Mouse (Mus musculus) liver, adult 2 months (tissue): ENCODE measurements around the gene Grxcr1. TPM values are rescaled to one million over a fixed set of nuclear protein-coding genes. Genes with fewer than 3 reads are reported as not detected.

Experiments used
- DNase-seq: peaks from one replicate; pipeline ENCODE4 v3.0.0-alpha.2; 2011; ENCODE audit warnings: low read depth, low spot score; ENCODE audit errors: extremely low read depth
- H3K27ac ChIP-seq: fragments of 200-500 bp; replicated peaks from 2 replicates; pipeline ENCODE4 v1.5.1; 2012; ENCODE audit warnings: low read depth, mild to moderate bottlenecking, control low read depth, inconsistent platforms, low read length; ENCODE audit not compliant: insufficient read depth
- H3K27me3 ChIP-seq: fragments of 200-500 bp; 2 replicates; pipeline ENCODE4 v1.6.1; 2012; ENCODE audit warnings: mild to moderate bottlenecking, moderate library complexity, low read length, inconsistent platforms; ENCODE audit not compliant: control insufficient read depth, insufficient read depth
- H3K36me3 ChIP-seq: fragments of 200-500 bp; 2 replicates; pipeline ENCODE4 v1.6.1; 2012; ENCODE audit warnings: low read length, inconsistent platforms; ENCODE audit not compliant: control insufficient read depth, insufficient read depth
- H3K4me1 ChIP-seq: fragments of 200-500 bp; 2 replicates; pipeline ENCODE4 v1.6.1; 2011; ENCODE audit warnings: low read length; ENCODE audit not compliant: control insufficient read depth, insufficient read depth
- H3K4me3 ChIP-seq: fragments of 200-500 bp; 2 replicates; pipeline ENCODE4 v1.5.1; 2011; ENCODE audit warnings: low read depth, mild to moderate bottlenecking, control low read depth, low read length, moderate library complexity; ENCODE audit not compliant: insufficient read depth
- H3K79me2 ChIP-seq: fragments of 200-500 bp; 2 replicates; pipeline ENCODE4 v1.6.1; 2012; ENCODE audit warnings: inconsistent platforms, mild to moderate bottlenecking, low read length, moderate library complexity; ENCODE audit not compliant: control insufficient read depth, insufficient read depth
- H3K9ac ChIP-seq: fragments of 200-500 bp; 2 replicates; pipeline ENCODE4 v1.6.1; 2012; ENCODE audit warnings: low read depth, mild to moderate bottlenecking, control low read depth, inconsistent platforms, low read length
- CTCF ChIP-seq: fragments of 200-500 bp; IDR thresholded peaks from 2 replicates; pipeline ENCODE4 v1.5.1; 2011; ENCODE audit warnings: low read depth, low read length, control low read depth
- POLR2A ChIP-seq: fragments of 200-500 bp; IDR thresholded peaks from 2 replicates; pipeline ENCODE4 v1.6.1; 2011; ENCODE audit warnings: low read length, control low read depth; ENCODE audit not compliant: insufficient read depth; ENCODE audit errors: extremely low read depth
- WGBS: fragments of 180-500 bp; shearing (Covaris S2); methylation state at CpG from one replicate; pipeline ENCODE4 v1.1.7; 2018; 5-methylcytosine and 5-hydroxymethylcytosine counted together
- polyA plus RNA-seq: library from polyadenylated mRNA; depleted of rRNA; stranded (reverse); fragments of >200 nt; gene quantifications from 2 replicates; pipeline ENCODE4 v1.2.3, GENCODE M21; 2012; rRNA removed
- total RNA-seq: library from RNA; depleted of rRNA; stranded (reverse); fragments of >200 nt; gene quantifications from 2 replicates; pipeline ENCODE4 v1.2.3, GENCODE M21; 2014; rRNA removed

Grxcr1 gene
- total RNA-seq = not detected in 2 replicates
- not detected in 2 replicates for polyA plus RNA-seq

GRCm38 (mm10) chr5:68031744-68032143 lies at the start of gene Grxcr1:
Gene Grxcr1 (plus strand): TSS chr5:68031835.
- TF ChIP-seq POLR2A = no peak
- TF ChIP-seq CTCF = no peak
- no peak for DNase-seq
- WGBS = 80% methylated on average over 6 of the region's 6 CpGs

GRCm38 (mm10) chr5:67981946-67982526 lies 49.6 kb upstream of the Grxcr1 start:
- no peaks in the 10 kb centered on the region for H3K36me3 ChIP-seq
- no peak for TF ChIP-seq POLR2A
- no peak for TF ChIP-seq CTCF
- H3K27me3 ChIP-seq = peaks cover 2% of the 10 kb centered on the region; the same call in 1 of the 2 replicates
- no peaks in the 10 kb centered on the region for H3K79me2 ChIP-seq
- H3K9ac ChIP-seq = no peak overlapping the region
- no peak overlapping the region for H3K4me3 ChIP-seq
- no peaks in the 10 kb centered on the region for H3K4me1 ChIP-seq
- no peak overlapping the region for H3K27ac ChIP-seq
- 62% methylated on average over 3 of the region's 3 CpGs for WGBS
- DNase-seq = no peak

More at GRCm38 (mm10) chr5:68031744-68032143, at the start of gene Grxcr1:
- no peaks in the 10 kb centered on the region for H3K79me2 ChIP-seq
- no peak within 1 kb of the TSS for H3K9ac ChIP-seq
- no peak within 1 kb of the TSS for H3K27ac ChIP-seq
- H3K27me3 ChIP-seq = no peaks in the 10 kb centered on the region
- no peaks in the 10 kb centered on the region for H3K4me1 ChIP-seq
- H3K4me3 ChIP-seq = no peak within 1 kb of the TSS
- no peaks in the 10 kb centered on the region for H3K36me3 ChIP-seq

GRCm38 (mm10) chr5:67990426-67990825 lies 41.2 kb upstream of the Grxcr1 start:
- H3K27me3 ChIP-seq = peaks cover 4% of the 10 kb centered on the region; the same call in 1 of the 2 replicates
- no peaks in the 10 kb centered on the region; the same call in 1 of the 2 replicates for H3K4me1 ChIP-seq
- H3K9ac ChIP-seq = no peak overlapping the region
- no peaks in the 10 kb centered on the region for H3K79me2 ChIP-seq
- no peak overlapping the region for H3K27ac ChIP-seq
- no peak overlapping the region for H3K4me3 ChIP-seq
- no peaks in the 10 kb centered on the region for H3K36me3 ChIP-seq
- TF ChIP-seq CTCF (no peak), POLR2A (no peak)
- peak; percentile 98 for DNase-seq

- no peak for DNase-seq
- TF ChIP-seq POLR2A (no peak), CTCF (no peak)
- H3K4me3 ChIP-seq = no peak overlapping the region
Measured at GRCm38 (mm10) chr5:68002611-68003010, 29.0 kb upstream of the Grxcr1 start.

GRCm38 (mm10) chr5:68003904-68004303 lies 27.7 kb upstream of the Grxcr1 start:
- H3K36me3 ChIP-seq = no peaks in the 10 kb centered on the region
- H3K4me1 ChIP-seq = no peaks in the 10 kb centered on the region
- WGBS = 64% methylated on average over 2 of the region's 2 CpGs
- no peak overlapping the region for H3K27ac ChIP-seq
- no peak overlapping the region for H3K9ac ChIP-seq
- no peaks in the 10 kb centered on the region for H3K79me2 ChIP-seq
- no peak for DNase-seq
- H3K27me3 ChIP-seq = peaks cover 1% of the 10 kb centered on the region; the same call in 1 of the 2 replicates
- TF ChIP-seq CTCF (no peak), POLR2A (no peak)
- no peak overlapping the region for H3K4me3 ChIP-seq

More at GRCm38 (mm10) chr5:68002611-68003010, 29.0 kb upstream of the Grxcr1 start:
- Histone ChIP-seq H3K9ac (no peak overlapping the region), H3K27ac (no peak overlapping the region), H3K4me1 (no peaks in the 10 kb centered on the region), H3K79me2 (no peaks in the 10 kb centered on the region), H3K27me3 (peaks cover 5% of the 10 kb centered on the region; the same call in 1 of the 2 replicates), H3K36me3 (no peaks in the 10 kb centered on the region)
- WGBS = 92% methylated on average over 6 of the region's 6 CpGs

GRCm38 (mm10) chr5:68004419-68004818 lies 27.2 kb upstream of the Grxcr1 start:
- no peak overlapping the region for H3K4me3 ChIP-seq
- H3K36me3 ChIP-seq = no peaks in the 10 kb centered on the region
- 76% methylated on average over 2 of the region's 2 CpGs for WGBS

More at GRCm38 (mm10) chr5:68004419-68004818, 27.2 kb upstream of the Grxcr1 start:
- H3K27me3 ChIP-seq = no peaks in the 10 kb centered on the region; the same call in 1 of the 2 replicates
- no peak overlapping the region for H3K27ac ChIP-seq
- no peaks in the 10 kb centered on the region for H3K4me1 ChIP-seq
- no peaks in the 10 kb centered on the region for H3K79me2 ChIP-seq
- no peak overlapping the region for H3K9ac ChIP-seq
- no peak for DNase-seq
- no peak for TF ChIP-seq POLR2A
- TF ChIP-seq CTCF = no peak
